Mouse (Mus musculus) stomach, postnatal 0 days (tissue): ENCODE data around the gene Il25. TPM values are rescaled to one million over a fixed set of nuclear protein-coding genes. Genes with fewer than 3 reads are reported as not detected.

Experiments
- ATAC-seq: fragments of 200-750 bp; cut with Nextera tagmentation; 2 replicates; pipeline ENCODE4 v1.8.0; 2017; ENCODE audit not compliant: low FRiP score, low TSS enrichment
- DNase-seq: peaks from one replicate; pipeline ENCODE4 v3.0.0-alpha.2; 2016; ENCODE audit warnings: low spot score
- H3K27ac ChIP-seq: fragments of 300-500 bp; sonication (generic); replicated peaks from 2 replicates; pipeline ENCODE4 v1.5.1; 2014; ENCODE audit warnings: mild to moderate bottlenecking, control low read depth
- H3K27me3 ChIP-seq: fragments of 300-500 bp; sonication (generic); 2 replicates; pipeline ENCODE4 v1.6.1; 2014; ENCODE audit warnings: low read length; ENCODE audit not compliant: control insufficient read depth, insufficient read depth
- H3K36me3 ChIP-seq: fragments of 300-500 bp; sonication (generic); 2 replicates; pipeline ENCODE4 v1.6.1; 2014; ENCODE audit warnings: low read length, mixed read lengths; ENCODE audit not compliant: control insufficient read depth, insufficient read depth
- H3K4me1 ChIP-seq: fragments of 300-500 bp; sonication (generic); replicated peaks from 2 replicates; pipeline ENCODE4 v1.6.1; 2014; ENCODE audit warnings: antibody characterized with exemption; ENCODE audit not compliant: control insufficient read depth, insufficient read depth
- H3K4me2 ChIP-seq: fragments of 300-500 bp; sonication (generic); replicated peaks from 2 replicates; pipeline ENCODE4 v1.6.1; 2014; ENCODE audit warnings: low read depth, mild to moderate bottlenecking, control low read depth, moderate library complexity
- H3K4me3 ChIP-seq: fragments of 300-500 bp; sonication (generic); 2 replicates; pipeline ENCODE4 v1.5.1; 2014; ENCODE audit warnings: low read depth, low read length, control low read depth
- H3K9ac ChIP-seq: fragments of 300-500 bp; sonication (generic); 2 replicates; pipeline ENCODE4 v1.6.1; 2014; ENCODE audit warnings: mild to moderate bottlenecking, low read length, control low read depth, mixed read lengths
- H3K9me3 ChIP-seq: fragments of 300-500 bp; sonication (generic); 2 replicates; pipeline ENCODE4 v1.6.1; 2016; ENCODE audit warnings: low read length; ENCODE audit not compliant: control insufficient read depth
- CTCF ChIP-seq: IDR thresholded peaks from 2 replicates; pipeline ENCODE4 v1.5.1; 2016; ENCODE audit warnings: antibody characterized with exemption, low read depth, mild to moderate bottlenecking, moderate library complexity
- EP300 ChIP-seq: optimal IDR thresholded peaks from 2 replicates; pipeline ENCODE3; 2016; ENCODE audit warnings: antibody characterized with exemption
- WGBS: fragments of 180-500 bp; shearing (Covaris S2); extraction: QIAGEN DNeasy Blood & Tissue Kit; methylation state at CpG from one replicate; pipeline ENCODE4 v1.1.7; 2014; 5-methylcytosine and 5-hydroxymethylcytosine counted together
- polyA plus RNA-seq: library from polyadenylated mRNA; unstranded; fragments of >200 nt; fragmentation: Nextera tagmentation; extraction: Ambion mirVana; gene quantifications from 2 replicates; pipeline ENCODE4 v1.2.1, GENCODE M21; 2015

Gene Il25
- polyA plus RNA-seq, 1 experiment from 2014 or later, result 0.15 TPM

DNA sequence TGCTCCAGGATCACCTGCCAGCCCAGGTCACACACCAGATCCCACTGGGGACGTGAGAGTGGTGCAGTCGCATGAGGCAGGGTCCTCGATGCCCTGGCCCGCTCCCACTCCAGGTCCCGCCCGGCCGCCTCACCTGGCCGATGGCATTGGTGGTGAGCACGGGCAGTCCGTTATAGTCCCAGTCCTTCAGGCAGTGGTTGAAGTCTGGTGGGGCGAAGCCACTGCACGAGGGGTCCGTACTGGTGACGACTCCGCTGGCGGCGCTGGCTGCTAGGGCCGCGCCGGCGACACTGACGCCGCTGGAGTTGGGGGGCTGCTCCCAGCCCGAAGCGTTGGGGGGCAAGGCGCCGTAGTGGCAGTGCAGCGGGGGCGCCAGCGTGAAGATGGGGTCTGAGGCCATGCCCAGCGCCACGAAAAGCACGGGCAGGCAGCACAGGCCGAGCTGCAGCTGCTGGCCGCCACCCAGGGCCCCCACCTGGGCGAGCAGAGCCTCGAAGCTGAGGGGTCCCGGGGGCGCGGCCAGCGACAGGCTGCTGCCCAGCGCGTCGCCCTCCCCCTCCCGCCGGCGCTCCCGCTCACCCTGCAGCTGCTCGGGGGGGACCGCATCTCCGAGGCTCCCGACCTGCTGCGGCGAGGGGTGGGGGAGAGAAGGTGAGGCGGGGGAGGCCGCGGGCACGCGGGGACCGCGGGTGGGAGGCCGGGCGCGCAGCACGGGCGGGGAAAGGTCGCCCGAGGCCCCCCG, 20.2 kb upstream of the Il25 start:
- peak overlapping the region; percentile 84 for H3K9ac ChIP-seq
- H3K36me3 ChIP-seq, result peaks cover 10% of the 10 kb centered on the region; the same call in 1 of the 2 replicates
- ATAC-seq (peak; percentile 53), DNase-seq (no peak)
- 3% methylated on average over 56 of the region's 69 CpGs for WGBS
- no peaks in the 10 kb centered on the region for H3K27me3 ChIP-seq
- H3K9me3 ChIP-seq, result no peaks in the 10 kb centered on the region
- TF ChIP-seq CTCF (no peak), EP300 (no peak)
- H3K4me3 ChIP-seq, result peak overlapping the region; percentile 82
- H3K27ac ChIP-seq, result peak overlapping the region; percentile 65
- 0 out of 2 replicates have a peak, but pooled peaks cover 2% of the 10 kb centered on the region for H3K4me1 ChIP-seq
- peak overlapping the region; percentile 99 for H3K4me2 ChIP-seq

DNA sequence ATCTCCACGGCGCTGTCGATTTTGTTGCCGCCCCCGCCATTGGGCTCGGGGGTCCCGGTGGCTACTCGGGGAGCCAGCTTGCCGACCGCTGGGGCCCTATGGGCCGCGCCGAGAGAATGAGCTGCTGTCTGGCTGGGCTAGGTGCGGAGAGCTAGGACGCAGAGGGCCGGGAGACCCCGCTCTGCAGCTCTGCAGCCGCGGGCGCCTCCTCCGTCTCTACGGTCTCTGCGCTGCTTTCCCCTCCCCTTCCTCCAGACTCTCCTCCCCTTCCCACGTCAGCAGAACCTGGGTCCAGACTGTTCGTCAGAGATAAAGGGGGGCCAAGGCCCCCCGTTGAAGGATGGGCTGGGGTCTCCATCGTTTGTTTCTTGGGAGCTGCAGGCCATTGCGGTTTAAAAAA, 19.6 kb upstream of the Il25 start, which contains the start of gene Slc22a17:
Gene Slc22a17 (minus strand): TSS at position 247 of the 400 bp plus-strand sequence.
- TF ChIP-seq EP300 (no peak), CTCF (no peak)
- Histone ChIP-seq H3K27ac (peak within 1 kb of the TSS; percentile 65), H3K4me1 (0 out of 2 replicates have a peak, but pooled peaks cover 2% of the 10 kb centered on the region), H3K4me2 (peak within 1 kb of the TSS; percentile 99), H3K36me3 (peaks cover 8% of the 10 kb centered on the region; the same call in 1 of the 2 replicates), H3K4me3 (peak within 1 kb of the TSS; percentile 82), H3K27me3 (no peaks in the 10 kb centered on the region), H3K9me3 (no peaks in the 10 kb centered on the region), H3K9ac (peak within 1 kb of the TSS; percentile 84)
- ATAC-seq (peak; percentile 85), DNase-seq (peak; percentile 69)
- 0% methylated on average over 24 of the region's 28 CpGs for WGBS

DNA sequence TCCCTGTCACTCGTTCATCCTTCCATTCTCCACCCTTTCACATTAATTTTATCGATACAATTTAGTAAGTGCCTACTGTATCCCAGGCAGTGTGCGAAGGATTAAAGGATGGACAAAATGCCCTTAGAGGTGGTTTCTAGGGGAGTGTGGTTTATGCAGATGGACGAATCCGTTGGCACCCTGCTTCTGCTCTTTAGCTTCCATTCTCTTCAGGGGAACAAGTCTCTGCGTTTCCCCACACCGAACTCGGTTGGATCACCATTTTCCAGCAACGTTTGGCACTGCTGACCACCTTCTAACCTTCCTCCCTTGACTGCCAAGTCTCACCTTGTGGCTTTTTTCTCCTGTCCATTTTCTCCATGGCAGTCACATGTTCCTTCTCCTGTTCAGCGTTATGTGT, 19.2 kb upstream of the Il25 start:
- Histone ChIP-seq H3K27me3 (no peaks in the 10 kb centered on the region), H3K9ac (peak overlapping the region; percentile 84), H3K4me3 (peak overlapping the region; percentile 82), H3K36me3 (peaks cover 5% of the 10 kb centered on the region; the same call in 1 of the 2 replicates), H3K9me3 (no peaks in the 10 kb centered on the region), H3K27ac (no peak overlapping the region), H3K4me2 (peak overlapping the region; percentile 99), H3K4me1 (0 out of 2 replicates have a peak, but pooled peaks cover 2% of the 10 kb centered on the region)
- no peak for TF ChIP-seq CTCF
- TF ChIP-seq EP300, result no peak
- DNase-seq, result no peak
- 9% methylated on average over 10 of the region's 10 CpGs for WGBS
- no peak for ATAC-seq

DNA sequence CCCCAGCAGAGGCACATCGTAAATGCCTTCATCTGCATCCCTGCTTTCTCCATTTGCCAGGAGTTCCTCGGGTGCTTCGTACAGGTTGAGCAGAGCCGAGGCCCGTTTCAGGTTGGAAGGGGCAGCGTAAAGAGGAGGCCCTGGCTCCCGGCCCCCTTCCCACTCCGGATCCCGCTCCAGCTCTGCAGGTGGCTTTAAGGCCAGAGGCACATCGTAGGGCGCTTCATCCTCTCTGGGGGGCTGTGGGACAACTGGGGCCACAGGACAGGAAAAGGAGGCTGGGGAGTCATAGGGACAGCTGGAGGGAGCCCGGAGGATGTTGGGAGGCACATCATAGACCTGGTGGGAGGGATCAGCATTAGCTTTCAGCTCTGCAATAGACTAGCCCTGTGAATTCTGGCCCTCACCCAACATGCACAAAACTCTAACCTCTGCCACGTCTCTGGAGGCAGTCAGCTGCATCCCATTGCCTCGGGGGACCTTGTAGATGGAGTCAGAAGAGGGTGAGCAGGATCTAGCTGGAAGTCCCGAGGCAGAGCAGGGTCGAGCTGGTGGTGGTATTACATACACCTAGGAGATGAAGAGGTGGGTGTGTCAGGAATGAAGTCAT, 12.3 kb upstream of the Il25 start:
- TF ChIP-seq EP300, result no peak
- TF ChIP-seq CTCF, result no peak
- no peak overlapping the region for H3K4me3 ChIP-seq
- H3K9me3 ChIP-seq, result no peaks in the 10 kb centered on the region
- no peak for ATAC-seq
- no peak overlapping the region for H3K4me2 ChIP-seq
- H3K27ac ChIP-seq, result no peak overlapping the region
- no peaks in the 10 kb centered on the region for H3K4me1 ChIP-seq
- peaks cover 16% of the 10 kb centered on the region for H3K36me3 ChIP-seq
- no peaks in the 10 kb centered on the region for H3K27me3 ChIP-seq
- no peak overlapping the region for H3K9ac ChIP-seq
- no peak for DNase-seq
- 87% methylated on average over 16 of the region's 16 CpGs for WGBS

DNA sequence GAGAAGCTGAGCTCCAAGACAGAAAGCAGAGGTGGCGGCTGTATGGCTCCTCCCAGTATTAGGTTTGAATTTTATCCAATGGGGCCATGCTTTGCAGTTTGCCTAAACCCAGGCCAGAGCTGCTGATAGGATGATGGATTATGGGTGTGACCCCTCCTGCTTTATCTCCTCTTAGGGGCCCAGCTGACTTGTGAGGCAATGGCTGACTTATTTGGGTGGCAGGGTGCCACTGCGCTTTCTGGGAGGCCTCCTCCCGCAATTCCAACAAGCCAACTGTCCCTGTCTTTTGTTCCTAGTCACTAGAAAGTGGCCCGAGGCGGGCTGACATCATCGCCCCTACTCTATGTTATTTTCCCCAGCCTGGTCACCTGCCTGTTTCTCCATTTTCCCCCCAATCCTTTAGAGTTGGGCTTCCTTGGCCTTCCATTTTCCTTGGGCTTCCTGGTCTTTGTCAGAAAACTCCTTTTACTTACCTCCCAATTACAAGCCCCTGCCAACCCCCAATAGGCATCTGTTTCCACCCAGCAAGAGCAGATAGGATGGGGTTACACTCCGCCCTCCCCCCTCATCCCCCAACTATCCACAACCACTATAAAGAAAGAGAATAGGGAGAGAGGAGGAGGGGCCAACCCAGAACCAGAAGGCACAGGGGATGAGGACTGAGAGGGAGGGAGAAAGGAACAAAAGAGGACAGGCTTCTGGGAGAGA, 7.7 kb upstream of the Il25 start:
- Histone ChIP-seq H3K9ac (peak overlapping the region; percentile 88), H3K4me1 (peaks cover 4% of the 10 kb centered on the region), H3K36me3 (no peaks in the 10 kb centered on the region), H3K27me3 (no peaks in the 10 kb centered on the region), H3K27ac (peak overlapping the region; percentile 98), H3K4me2 (peak overlapping the region; percentile 88), H3K4me3 (peak overlapping the region; percentile 56), H3K9me3 (no peaks in the 10 kb centered on the region)
- no peak for TF ChIP-seq EP300
- TF ChIP-seq CTCF, result no peak
- 13% methylated on average over 7 of the region's 7 CpGs for WGBS
- DNase-seq, result peak; percentile 49
- ATAC-seq, result peak; percentile 60
